Mouse (Mus musculus): ENCODE results near the gene Stard13. TPM values are rescaled to one million over a fixed set of nuclear protein-coding genes. Genes with fewer than 3 reads are reported as not detected.

Stard13 gene
- total and polyA plus RNA-seq, 3 experiments: not detected

GRCm38 (mm10) chr5:151056920-151057294 is 176.7 kb downstream of the Stard13 start:
- Histone ChIP-seq H3K9me3 (replicated peaks; ENCODE audit: insufficient read depth, low read length) (no peaks in the 10 kb centered on the region; the same call in none of the 2 replicates), H3K27ac (ENCODE audit: control insufficient read depth, low read depth, low read length) (no peak overlapping the region), H3K27me3 (ENCODE audit: control insufficient read depth in 1 of 2, insufficient read depth in 2 of 2, low read length in 2 of 2) (no peaks in the 10 kb centered on the region), H3K9ac (ENCODE audit: control insufficient read depth, low read depth, low read length, poor library complexity, severe bottlenecking) (no peak overlapping the region), H3K79me2 (ENCODE audit: control insufficient read depth, insufficient read depth, low read length, poor library complexity) (no peaks in the 10 kb centered on the region), H3K4me1 (ENCODE audit: control insufficient read depth in 1 of 2, insufficient read depth in 2 of 2, low read length in 2 of 2) (no peaks in the 10 kb centered on the region), H3K36me3 (ENCODE audit: control insufficient read depth in 1 of 2, insufficient read depth in 2 of 2, low read length in 2 of 2) (no peaks in the 10 kb centered on the region), H3K4me3 (ENCODE audit: control insufficient read depth in 1 of 2, insufficient read depth in 1 of 2, low read depth in 2 of 2, low read length in 2 of 2) (no peak overlapping the region)
- DNase-seq (ENCODE audit: low read depth, low spot score): no peak
- TF ChIP-seq MEF2A (IDR thresholded peaks at IDR 0.05; ENCODE audit: extremely low read depth, insufficient replicate concordance, low read depth, low read length, poor library complexity, severe bottlenecking): no peak
- TF ChIP-seq JUND (IDR thresholded peaks at IDR 0.05; ENCODE audit: low read depth, low read length): no peak
- no peak for TF ChIP-seq ZMIZ1 (IDR thresholded peaks at IDR 0.05; ENCODE audit: low read depth, low read length)
- TF ChIP-seq POLR2AphosphoS5 (IDR thresholded peaks at IDR 0.05; ENCODE audit: borderline replicate concordance, low read depth, low read length): no peak

GRCm38 (mm10) chr5:151056255-151056919 is 177.2 kb downstream of the Stard13 start:
- Histone ChIP-seq H3K9ac (ENCODE audit: control insufficient read depth, low read depth, low read length, poor library complexity, severe bottlenecking) (no peak overlapping the region), H3K27me3 (ENCODE audit: control insufficient read depth in 1 of 2, insufficient read depth in 2 of 2, low read length in 2 of 2) (no peaks in the 10 kb centered on the region), H3K9me3 (replicated peaks; ENCODE audit: insufficient read depth, low read length) (no peaks in the 10 kb centered on the region; the same call in 1 of the 2 replicates), H3K4me3 (ENCODE audit: control insufficient read depth in 1 of 2, insufficient read depth in 1 of 2, low read depth in 2 of 2, low read length in 2 of 2) (no peak overlapping the region), H3K36me3 (ENCODE audit: control insufficient read depth in 1 of 2, insufficient read depth in 2 of 2, low read length in 2 of 2) (no peaks in the 10 kb centered on the region), H3K27ac (ENCODE audit: control insufficient read depth, low read depth, low read length) (no peak overlapping the region), H3K4me1 (ENCODE audit: control insufficient read depth in 1 of 2, insufficient read depth in 2 of 2, low read length in 2 of 2) (no peaks in the 10 kb centered on the region), H3K79me2 (ENCODE audit: control insufficient read depth, insufficient read depth, low read length, poor library complexity) (no peaks in the 10 kb centered on the region)
- DNase-seq (ENCODE audit: low read depth, low spot score): no peak
- no peak for TF ChIP-seq MYC (IDR thresholded peaks at IDR 0.05; ENCODE audit: low read depth, low read length)
- no peak for TF ChIP-seq KAT2A (conservative IDR thresholded peaks at IDR 0.05; ENCODE audit: low read depth, low read length)
- no peak for TF ChIP-seq CHD2 (IDR thresholded peaks at IDR 0.05; ENCODE audit: low read length)
- TF ChIP-seq EP300 (IDR thresholded peaks at IDR 0.05; ENCODE audit: low read depth in 1 of 2, low read length in 2 of 2): no peak
- TF ChIP-seq MAX (IDR thresholded peaks at IDR 0.05; ENCODE audit: low read length): no peak
- no peak for TF ChIP-seq USF1 (IDR thresholded peaks at IDR 0.05; ENCODE audit: low read depth, low read length)

GRCm38 (mm10) chr5:151055426-151056090 is 178.1 kb downstream of the Stard13 start:
- Histone ChIP-seq H3K4me3 (ENCODE audit: control insufficient read depth in 1 of 2, insufficient read depth in 1 of 2, low read depth in 2 of 2, low read length in 2 of 2) (no peak overlapping the region), H3K9me3 (replicated peaks; ENCODE audit: insufficient read depth, low read length) (no peaks in the 10 kb centered on the region; the same call in 1 of the 2 replicates), H3K9ac (ENCODE audit: control insufficient read depth, low read depth, low read length, poor library complexity, severe bottlenecking) (no peak overlapping the region), H3K4me1 (ENCODE audit: control insufficient read depth in 1 of 2, insufficient read depth in 2 of 2, low read length in 2 of 2) (no peaks in the 10 kb centered on the region), H3K27ac (ENCODE audit: control insufficient read depth, low read depth, low read length) (no peak overlapping the region), H3K36me3 (ENCODE audit: control insufficient read depth in 1 of 2, insufficient read depth in 2 of 2, low read length in 2 of 2) (no peaks in the 10 kb centered on the region), H3K27me3 (ENCODE audit: control insufficient read depth in 1 of 2, insufficient read depth in 2 of 2, low read length in 2 of 2) (no peaks in the 10 kb centered on the region), H3K79me2 (ENCODE audit: control insufficient read depth, insufficient read depth, low read length, poor library complexity) (no peaks in the 10 kb centered on the region)
- DNase-seq (ENCODE audit: low read depth, low spot score): no peak
- TF ChIP-seq SIN3A (IDR thresholded peaks at IDR 0.05; ENCODE audit: low read length) (no peak), CTCF (IDR thresholded peaks at IDR 0.05 in 2 of 3, conservative IDR thresholded peaks at IDR 0.05 in 1 of 3; ENCODE audit: control insufficient read depth in 1 of 3, insufficient read depth in 1 of 3, low read depth in 2 of 3, low read length in 3 of 3, poor library complexity in 1 of 3, severe bottlenecking in 1 of 3) (0 out of 6 replicates have a peak, but pooled peaks of 1 of the 3 experiments have one; percentile 14)

All from MEL (cell line).